Mouse (Mus musculus) midbrain, embryonic 10.5 days (tissue): ENCODE measurements around the gene Syt5. TPM values are rescaled to one million over a fixed set of nuclear protein-coding genes. Genes with fewer than 3 reads are reported as not detected.
A peak's percentile ranks its signal among the peaks of the same experiment; 100 is the strongest.

Source experiments
- DNase-seq: peaks from one replicate; pipeline ENCODE4 v3.0.0-alpha.2; 2017; ENCODE audit warnings: low spot score
- H3K27ac ChIP-seq: fragments of 300-500 bp; sonication (generic); replicated peaks from 2 replicates; pipeline ENCODE4 v1.5.1; 2016; ENCODE audit warnings: mild to moderate bottlenecking
- H3K27me3 ChIP-seq: fragments of 300-500 bp; sonication (generic); 2 replicates; pipeline ENCODE4 v1.6.1; 2016; ENCODE audit warnings: low read depth, mild to moderate bottlenecking; ENCODE audit not compliant: poor library complexity, severe bottlenecking
- H3K36me3 ChIP-seq: fragments of 300-500 bp; sonication (generic); 2 replicates; pipeline ENCODE4 v1.6.1; 2016; ENCODE audit warnings: mild to moderate bottlenecking, moderate library complexity
- H3K4me1 ChIP-seq: fragments of 300-500 bp; sonication (generic); 2 replicates; pipeline ENCODE4 v1.6.1; 2016
- H3K4me3 ChIP-seq: fragments of 300-500 bp; sonication (generic); 2 replicates; pipeline ENCODE4 v1.5.1; 2016; ENCODE audit warnings: mild to moderate bottlenecking, moderate library complexity
- H3K9me3 ChIP-seq: fragments of 300-500 bp; sonication (generic); replicated peaks from 2 replicates; pipeline ENCODE4 v1.6.1; 2016; ENCODE audit warnings: mild to moderate bottlenecking
- WGBS: fragments of 180-500 bp; shearing (Covaris S2); methylation state at CpG from one replicate; pipeline ENCODE4 v1.1.7; 2016; 5-methylcytosine and 5-hydroxymethylcytosine counted together
- polyA plus RNA-seq: library from polyadenylated mRNA; unstranded; fragments of >200 nt; fragmentation: Nextera tagmentation; extraction: Ambion mirVana; gene quantifications from 2 replicates; pipeline ENCODE4 v1.2.1, GENCODE M21; 2016

Syt5 gene
- polyA plus RNA-seq, 1 experiment from 2014 or later: 5.0 TPM

- no peaks in the 10 kb centered on the region for H3K9me3 ChIP-seq
- no peak for DNase-seq
- H3K27ac ChIP-seq: peak within 1 kb of the TSS; percentile 72
- 22% methylated on average over 4 of the region's 4 CpGs for WGBS
- H3K4me1 ChIP-seq: peaks cover 43% of the 10 kb centered on the region
- no peaks in the 10 kb centered on the region for H3K36me3 ChIP-seq
- peaks cover 22% of the 10 kb centered on the region for H3K27me3 ChIP-seq
- H3K4me3 ChIP-seq: no peak within 1 kb of the TSS
Measured at GRCm38 (mm10) chr7:4516332-4517050, 30.9 kb downstream of the Syt5 start, which contains the start of gene Tnnt1. Tnnt1 (minus strand) TSS chr7:4516382.

- peaks cover 37% of the 10 kb centered on the region for H3K4me1 ChIP-seq
- no peak overlapping the region for H3K4me3 ChIP-seq
- H3K9me3 ChIP-seq: no peaks in the 10 kb centered on the region
- H3K27ac ChIP-seq: peak overlapping the region; percentile 72
- 68% methylated on average over 6 of the region's 6 CpGs for WGBS
- peaks cover 16% of the 10 kb centered on the region for H3K27me3 ChIP-seq
- DNase-seq: no peak
- no peaks in the 10 kb centered on the region for H3K36me3 ChIP-seq
Measured at GRCm38 (mm10) chr7:4515853-4516252, 31.5 kb downstream of the Syt5 start.

- 43% methylated on average over 6 of the region's 6 CpGs for WGBS
- H3K4me3 ChIP-seq: no peak overlapping the region
Measured at GRCm38 (mm10) chr7:4513829-4514712, 33.3 kb downstream of the Syt5 start.

GRCm38 (mm10) chr7:4513236-4513635 is 34.1 kb downstream of the Syt5 start:
- WGBS: 34% methylated on average over 13 of the region's 13 CpGs
- H3K9me3 ChIP-seq: no peaks in the 10 kb centered on the region
- H3K27ac ChIP-seq: 0 out of 2 replicates have a peak overlapping the region, but pooled peaks have one; percentile 28
- peaks cover 45% of the 10 kb centered on the region for H3K4me1 ChIP-seq
- H3K4me3 ChIP-seq: no peak overlapping the region
- peaks cover 8% of the 10 kb centered on the region; the same call in 1 of the 2 replicates for H3K27me3 ChIP-seq
- no peaks in the 10 kb centered on the region for H3K36me3 ChIP-seq
- DNase-seq: peak; percentile 53

More at GRCm38 (mm10) chr7:4513829-4514712, 33.3 kb downstream of the Syt5 start:
- peaks cover 45% of the 10 kb centered on the region for H3K4me1 ChIP-seq
- DNase-seq: no peak
- H3K27me3 ChIP-seq: peaks cover 8% of the 10 kb centered on the region; the same call in 1 of the 2 replicates
- H3K9me3 ChIP-seq: no peaks in the 10 kb centered on the region
- H3K27ac ChIP-seq: peak overlapping the region; percentile 76
- no peaks in the 10 kb centered on the region for H3K36me3 ChIP-seq

- H3K27ac ChIP-seq: no peak overlapping the region
- WGBS: 83% methylated on average over 8 of the region's 8 CpGs
- no peaks in the 10 kb centered on the region for H3K36me3 ChIP-seq
- peaks cover 41% of the 10 kb centered on the region for H3K4me1 ChIP-seq
- no peaks in the 10 kb centered on the region for H3K9me3 ChIP-seq
- H3K27me3 ChIP-seq: peaks cover 8% of the 10 kb centered on the region; the same call in 1 of the 2 replicates
- no peak overlapping the region for H3K4me3 ChIP-seq
- no peak for DNase-seq
Measured at GRCm38 (mm10) chr7:4511489-4512224, 35.7 kb downstream of the Syt5 start.

- H3K4me1 ChIP-seq: peaks cover 29% of the 10 kb centered on the region
- H3K36me3 ChIP-seq: no peaks in the 10 kb centered on the region
- H3K27ac ChIP-seq: 0 out of 2 replicates have a peak overlapping the region, but pooled peaks have one; percentile 23
- H3K9me3 ChIP-seq: no peaks in the 10 kb centered on the region
- 23% methylated on average over 24 of the region's 24 CpGs for WGBS
- peak; percentile 83 for DNase-seq
- H3K4me3 ChIP-seq: peak overlapping the region; percentile 23
- H3K27me3 ChIP-seq: peaks cover 8% of the 10 kb centered on the region; the same call in 1 of the 2 replicates
Measured at GRCm38 (mm10) chr7:4509863-4510608, 37.3 kb downstream of the Syt5 start.

- WGBS: 86% methylated on average over 8 of the region's 8 CpGs
- Histone ChIP-seq H3K4me3 (no peak overlapping the region), H3K9me3 (no peaks in the 10 kb centered on the region), H3K27me3 (peaks cover 8% of the 10 kb centered on the region; the same call in 1 of the 2 replicates), H3K4me1 (peaks cover 18% of the 10 kb centered on the region), H3K27ac (no peak overlapping the region), H3K36me3 (no peaks in the 10 kb centered on the region)
- no peak for DNase-seq
Measured at GRCm38 (mm10) chr7:4508739-4509116, 38.6 kb downstream of the Syt5 start.

GRCm38 (mm10) chr7:4508062-4508738 is 39.1 kb downstream of the Syt5 start:
- Histone ChIP-seq H3K36me3 (no peaks in the 10 kb centered on the region), H3K4me3 (no peak overlapping the region), H3K4me1 (peaks cover 14% of the 10 kb centered on the region), H3K27ac (no peak overlapping the region), H3K9me3 (no peaks in the 10 kb centered on the region), H3K27me3 (peaks cover 8% of the 10 kb centered on the region; the same call in 1 of the 2 replicates)
- 76% methylated on average over 32 of the region's 32 CpGs for WGBS
- no peak for DNase-seq

- Histone ChIP-seq H3K36me3 (no peaks in the 10 kb centered on the region), H3K27ac (no peak overlapping the region), H3K4me3 (no peak overlapping the region), H3K27me3 (peaks cover 8% of the 10 kb centered on the region; the same call in 1 of the 2 replicates), H3K4me1 (peaks cover 17% of the 10 kb centered on the region), H3K9me3 (no peaks in the 10 kb centered on the region)
- DNase-seq: no peak
- WGBS: 61% methylated on average over 3 of the region's 4 CpGs
Measured at GRCm38 (mm10) chr7:4507220-4507619, 40.1 kb downstream of the Syt5 start.

GRCm38 (mm10) chr7:4504646-4505435 is 42.5 kb downstream of the Syt5 start:
- H3K27me3 ChIP-seq: peaks cover 8% of the 10 kb centered on the region; the same call in 1 of the 2 replicates
- DNase-seq: no peak
- H3K4me1 ChIP-seq: peaks cover 20% of the 10 kb centered on the region
- WGBS: 65% methylated on average over 11 of the region's 11 CpGs
- H3K27ac ChIP-seq: no peak overlapping the region
- H3K36me3 ChIP-seq: no peaks in the 10 kb centered on the region
- no peak overlapping the region for H3K4me3 ChIP-seq
- H3K9me3 ChIP-seq: no peaks in the 10 kb centered on the region

GRCm38 (mm10) chr7:4503858-4504257 is 43.5 kb downstream of the Syt5 start:
- no peaks in the 10 kb centered on the region; the same call in 1 of the 2 replicates for H3K27me3 ChIP-seq
- H3K36me3 ChIP-seq: peaks cover 3% of the 10 kb centered on the region; the same call in 1 of the 2 replicates
- no peak overlapping the region for H3K27ac ChIP-seq
- H3K9me3 ChIP-seq: no peaks in the 10 kb centered on the region
- no peak overlapping the region for H3K4me3 ChIP-seq
- no peak for DNase-seq
- 82% methylated on average over 5 of the region's 5 CpGs for WGBS
- H3K4me1 ChIP-seq: peaks cover 26% of the 10 kb centered on the region
